Mouse (Mus musculus) heart, embryonic 10.5 days (tissue): Measurements from ENCODE around the gene Csrnp3. TPM values are rescaled to one million over a fixed set of nuclear protein-coding genes. Genes with fewer than 3 reads are reported as not detected.

Experiments used
- DNase-seq: peaks from one replicate; pipeline ENCODE4 v3.0.0-alpha.2; 2017; ENCODE audit warnings: low spot score
- H3K27ac ChIP-seq: fragments of 300-500 bp; sonication (generic); 2 replicates; pipeline ENCODE4 v1.5.1; 2016; ENCODE audit warnings: mild to moderate bottlenecking
- H3K27me3 ChIP-seq: fragments of 300-500 bp; sonication (generic); 2 replicates; pipeline ENCODE4 v1.6.1; 2016; ENCODE audit warnings: mild to moderate bottlenecking; ENCODE audit not compliant: poor library complexity, insufficient read depth, severe bottlenecking
- H3K36me3 ChIP-seq: fragments of 300-500 bp; sonication (generic); 2 replicates; pipeline ENCODE4 v1.6.1; 2016; ENCODE audit warnings: mild to moderate bottlenecking, moderate library complexity
- H3K4me1 ChIP-seq: fragments of 300-500 bp; sonication (generic); 2 replicates; pipeline ENCODE4 v1.6.1; 2016; ENCODE audit warnings: mild to moderate bottlenecking
- H3K4me3 ChIP-seq: fragments of 300-500 bp; sonication (generic); 2 replicates; pipeline ENCODE4 v1.5.1; 2016; ENCODE audit warnings: mild to moderate bottlenecking, moderate library complexity
- H3K9me3 ChIP-seq: fragments of 300-500 bp; sonication (generic); 2 replicates; pipeline ENCODE4 v1.6.1; 2016; ENCODE audit warnings: mild to moderate bottlenecking, moderate library complexity
- WGBS: fragments of 180-500 bp; shearing (Covaris S2); methylation state at CpG from one replicate; pipeline ENCODE4 v1.1.7; 2016; 5-methylcytosine and 5-hydroxymethylcytosine counted together
- polyA plus RNA-seq: library from polyadenylated mRNA; unstranded; fragments of >200 nt; fragmentation: Nextera tagmentation; extraction: Ambion mirVana; gene quantifications from 2 replicates; pipeline ENCODE4 v1.2.1, GENCODE M21; 2016

The Csrnp3 gene
- polyA plus RNA-seq, 1 experiment from 2014 or later, result 2.2 TPM

DNA sequence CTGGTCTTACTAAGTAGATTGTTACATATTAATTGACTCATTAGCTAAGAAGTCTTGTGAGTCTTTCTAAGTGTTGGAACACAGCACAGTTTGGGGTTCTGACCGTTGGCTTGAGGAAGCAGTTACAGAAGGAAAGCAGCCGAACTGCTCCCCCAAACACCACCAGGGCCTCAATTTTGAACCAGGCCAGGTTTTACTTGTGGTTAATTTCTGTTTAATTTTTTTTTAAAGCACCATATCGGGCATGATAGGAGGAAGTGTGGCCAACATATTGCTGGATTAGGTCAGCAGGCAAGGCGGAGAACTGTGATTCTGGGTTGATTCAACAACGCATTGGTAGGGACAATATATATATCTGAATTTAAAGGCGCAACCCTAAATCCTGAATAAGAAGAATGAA, 135.9 kb downstream of the Csrnp3 start:
- Histone ChIP-seq H3K4me3 (no peak overlapping the region), H3K9me3 (no peaks in the 10 kb centered on the region), H3K27me3 (peaks cover 71% of the 10 kb centered on the region), H3K27ac (no peak overlapping the region), H3K36me3 (no peaks in the 10 kb centered on the region), H3K4me1 (peaks cover 6% of the 10 kb centered on the region)
- WGBS, result 89% methylated on average over 6 of the region's 6 CpGs
- no peak for DNase-seq

GRCm38 (mm10) chr2:65981965-65982364, 136.4 kb downstream of the Csrnp3 start:
- Histone ChIP-seq H3K4me1 (peaks cover 6% of the 10 kb centered on the region), H3K27me3 (peaks cover 75% of the 10 kb centered on the region), H3K27ac (no peak overlapping the region), H3K4me3 (no peak overlapping the region), H3K9me3 (no peaks in the 10 kb centered on the region), H3K36me3 (no peaks in the 10 kb centered on the region)
- peak; percentile 76 for DNase-seq
- WGBS, result 48% methylated on average over 4 of the region's 4 CpGs

- Histone ChIP-seq H3K9me3 (no peaks in the 10 kb centered on the region), H3K4me1 (no peaks in the 10 kb centered on the region), H3K4me3 (no peak overlapping the region), H3K36me3 (no peaks in the 10 kb centered on the region), H3K27ac (no peak overlapping the region), H3K27me3 (peaks cover 77% of the 10 kb centered on the region)
- no peak for DNase-seq
- 67% methylated on average over 4 of the region's 4 CpGs for WGBS
Observed at GRCm38 (mm10) chr2:65985706-65986105, 140.1 kb downstream of the Csrnp3 start.

- Histone ChIP-seq H3K27ac (no peak overlapping the region), H3K4me3 (no peak overlapping the region), H3K9me3 (no peaks in the 10 kb centered on the region), H3K36me3 (no peaks in the 10 kb centered on the region), H3K27me3 (peaks cover 82% of the 10 kb centered on the region), H3K4me1 (no peaks in the 10 kb centered on the region)
- WGBS, result 72% methylated on average over 6 of the region's 6 CpGs
- DNase-seq, result no peak
Observed at GRCm38 (mm10) chr2:65987069-65987468, 141.5 kb downstream of the Csrnp3 start.

DNA sequence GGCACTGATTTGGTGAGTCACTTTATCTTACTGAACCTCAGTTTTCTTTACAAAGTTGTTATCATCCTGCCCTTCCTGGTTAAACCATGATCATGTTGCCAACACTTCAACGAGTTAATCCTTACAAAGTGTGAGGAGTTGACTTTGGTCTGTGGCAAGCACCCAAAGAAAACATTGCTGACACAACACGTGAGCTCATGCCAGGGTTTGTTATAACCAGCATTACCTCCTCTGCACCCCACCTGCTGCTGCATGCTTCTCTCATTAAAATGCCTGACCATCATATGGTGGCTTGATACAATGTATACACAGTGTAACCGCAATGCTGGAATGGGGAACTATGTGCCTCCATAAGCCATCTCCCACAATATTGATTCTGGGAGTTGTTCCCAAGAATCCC, 142.0 kb downstream of the Csrnp3 start:
- no peak overlapping the region for H3K27ac ChIP-seq
- H3K4me3 ChIP-seq, result no peak overlapping the region
- H3K4me1 ChIP-seq, result no peaks in the 10 kb centered on the region
- peaks cover 88% of the 10 kb centered on the region for H3K27me3 ChIP-seq
- no peaks in the 10 kb centered on the region for H3K36me3 ChIP-seq
- DNase-seq, result no peak
- WGBS, result 51% methylated on average over 3 of the region's 3 CpGs
- H3K9me3 ChIP-seq, result no peaks in the 10 kb centered on the region

GRCm38 (mm10) chr2:65988788-65989187, 143.2 kb downstream of the Csrnp3 start:
- H3K27ac ChIP-seq, result no peak overlapping the region
- no peak overlapping the region for H3K4me3 ChIP-seq
- H3K36me3 ChIP-seq, result no peaks in the 10 kb centered on the region
- H3K27me3 ChIP-seq, result peaks cover 85% of the 10 kb centered on the region
- no peaks in the 10 kb centered on the region for H3K9me3 ChIP-seq
- H3K4me1 ChIP-seq, result no peaks in the 10 kb centered on the region
- DNase-seq, result no peak
- 83% methylated on average over 3 of the region's 3 CpGs for WGBS

DNA sequence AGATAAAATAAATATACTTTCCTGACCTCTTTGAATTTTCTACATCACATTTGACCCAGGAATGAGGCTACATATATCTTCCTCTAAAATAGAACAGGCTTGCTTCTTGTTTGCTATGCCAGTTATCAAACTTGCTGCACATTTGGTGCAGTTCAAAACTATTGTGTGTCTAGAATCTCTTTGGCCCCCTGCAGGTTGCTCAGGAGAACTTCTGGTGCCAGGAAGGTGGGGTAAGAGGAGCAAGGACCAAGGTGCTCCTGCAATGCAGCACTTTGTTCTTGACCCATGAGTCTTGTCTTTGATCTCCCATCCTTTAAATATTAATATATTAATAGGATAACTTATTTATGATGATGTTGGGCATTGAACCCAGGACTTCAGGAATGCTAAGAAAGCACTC, 144.5 kb downstream of the Csrnp3 start:
- H3K4me3 ChIP-seq, result no peak overlapping the region
- H3K4me1 ChIP-seq, result no peaks in the 10 kb centered on the region
- no peak for DNase-seq
- H3K27me3 ChIP-seq, result peaks cover 72% of the 10 kb centered on the region
- no peaks in the 10 kb centered on the region for H3K9me3 ChIP-seq
- no peaks in the 10 kb centered on the region for H3K36me3 ChIP-seq
- H3K27ac ChIP-seq, result no peak overlapping the region

GRCm38 (mm10) chr2:65990754-65991153, 145.2 kb downstream of the Csrnp3 start:
- Histone ChIP-seq H3K27me3 (peaks cover 65% of the 10 kb centered on the region), H3K4me1 (no peaks in the 10 kb centered on the region), H3K36me3 (no peaks in the 10 kb centered on the region), H3K27ac (no peak overlapping the region), H3K4me3 (no peak overlapping the region), H3K9me3 (no peaks in the 10 kb centered on the region)
- no peak for DNase-seq
- 82% methylated on average over 4 of the region's 4 CpGs for whole genome bisulfite sequencing

GRCm38 (mm10) chr2:65993371-65993770, 147.8 kb downstream of the Csrnp3 start:
- Histone ChIP-seq H3K36me3 (no peaks in the 10 kb centered on the region), H3K4me3 (no peak overlapping the region), H3K27me3 (peaks cover 42% of the 10 kb centered on the region), H3K9me3 (no peaks in the 10 kb centered on the region), H3K27ac (no peak overlapping the region), H3K4me1 (no peaks in the 10 kb centered on the region)
- DNase-seq, result no peak
- WGBS, result 73% methylated on average over 14 of the region's 14 CpGs

DNA sequence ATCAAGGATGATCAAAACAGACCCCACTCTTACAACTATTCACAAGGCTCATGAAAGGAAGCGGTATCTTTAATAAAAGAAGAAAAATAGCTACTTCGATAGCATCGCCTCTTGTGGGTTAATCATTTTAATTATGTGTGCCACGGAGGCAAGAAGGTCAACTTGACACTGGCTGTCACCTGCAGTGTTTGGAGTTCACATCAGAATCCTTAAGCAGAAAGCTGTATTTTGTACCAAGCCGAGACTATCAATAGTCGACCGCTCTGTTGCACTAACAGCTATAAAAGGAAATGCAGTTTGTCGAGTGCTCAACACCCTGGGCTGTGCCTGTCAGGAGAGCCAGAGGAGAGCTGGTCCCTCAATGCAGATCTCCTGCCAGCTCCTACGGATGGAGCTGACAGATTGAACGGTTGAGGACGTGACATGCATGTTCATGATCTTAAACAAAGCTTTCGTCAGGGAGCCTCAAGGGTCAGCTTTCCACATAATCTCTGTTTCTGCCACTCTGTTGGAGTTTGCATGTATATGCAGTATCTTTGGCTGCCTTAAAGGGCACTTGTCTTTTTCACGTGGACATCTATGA, 149.4 kb downstream of the Csrnp3 start:
- no peak overlapping the region for H3K4me3 ChIP-seq
- DNase-seq, result peak; percentile 78
- no peak overlapping the region for H3K27ac ChIP-seq
- H3K9me3 ChIP-seq, result no peaks in the 10 kb centered on the region
- no peaks in the 10 kb centered on the region for H3K4me1 ChIP-seq
- peaks cover 34% of the 10 kb centered on the region for H3K27me3 ChIP-seq
- no peaks in the 10 kb centered on the region for H3K36me3 ChIP-seq
- 39% methylated on average over 13 of the region's 13 CpGs for WGBS

- no peaks in the 10 kb centered on the region for H3K36me3 ChIP-seq
- WGBS, result 89% methylated on average over 2 of the region's 2 CpGs
Observed at GRCm38 (mm10) chr2:65998747-65999146, 153.2 kb downstream of the Csrnp3 start.

GRCm38 (mm10) chr2:66008995-66009654, 163.6 kb downstream of the Csrnp3 start:
- Histone ChIP-seq H3K36me3 (no peaks in the 10 kb centered on the region), H3K4me3 (no peak overlapping the region), H3K27me3 (no peaks in the 10 kb centered on the region), H3K9me3 (no peaks in the 10 kb centered on the region), H3K4me1 (no peaks in the 10 kb centered on the region), H3K27ac (no peak overlapping the region)
- no peak for DNase-seq
- 87% methylated on average over 19 of the region's 19 CpGs for WGBS

More at GRCm38 (mm10) chr2:65998747-65999146, 153.2 kb downstream of the Csrnp3 start:
- no peaks in the 10 kb centered on the region for H3K9me3 ChIP-seq
- no peak overlapping the region for H3K4me3 ChIP-seq
- H3K27ac ChIP-seq, result no peak overlapping the region
- DNase-seq, result no peak
- H3K27me3 ChIP-seq, result peaks cover 16% of the 10 kb centered on the region; the same call in 1 of the 2 replicates
- H3K4me1 ChIP-seq, result no peaks in the 10 kb centered on the region

DNA sequence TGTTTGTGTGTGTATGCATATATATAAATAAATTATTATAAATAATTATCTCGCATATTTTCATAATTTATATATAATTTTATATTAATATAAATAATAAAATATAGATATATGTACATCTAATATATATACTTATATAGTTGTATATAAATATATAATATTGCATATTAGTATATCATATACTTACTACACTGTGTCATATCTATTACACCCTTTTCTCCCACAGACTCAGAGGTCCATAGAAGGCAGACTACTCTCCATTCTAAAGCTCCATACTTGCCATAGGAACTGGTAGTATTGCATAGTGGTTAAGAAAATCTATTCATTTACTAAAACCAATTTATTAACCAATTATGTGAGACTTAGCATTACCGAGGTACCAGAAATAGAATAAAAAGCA, 164.1 kb downstream of the Csrnp3 start:
- no peaks in the 10 kb centered on the region for H3K9me3 ChIP-seq
- no peak for DNase-seq

DNA sequence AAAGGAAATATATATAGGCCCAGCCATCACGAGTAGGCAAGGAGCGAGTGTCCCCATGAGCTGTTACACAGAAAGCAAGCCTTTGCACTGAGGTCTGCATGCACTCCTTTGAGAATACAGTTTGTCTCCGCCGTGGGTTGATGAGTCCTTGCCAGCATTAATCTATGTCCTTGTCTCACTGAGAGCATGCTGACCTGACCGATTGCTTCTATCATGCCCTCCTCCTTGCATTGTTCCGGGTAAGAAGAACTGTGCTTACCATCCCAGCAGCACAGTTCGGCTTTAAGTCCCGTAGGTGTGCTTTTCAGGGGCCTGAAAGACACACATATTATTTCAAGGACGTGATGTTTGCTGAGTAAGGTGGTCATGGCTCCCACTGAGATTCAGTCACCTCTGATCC, 173.1 kb downstream of the Csrnp3 start:
- 87% methylated on average over 9 of the region's 9 CpGs for WGBS
- DNase-seq, result no peak

More for the DNA sequence above, 164.1 kb downstream of the Csrnp3 start:
- 74% methylated on average over 2 of the region's 2 CpGs for WGBS
- Histone ChIP-seq H3K27ac (no peak overlapping the region), H3K36me3 (no peaks in the 10 kb centered on the region), H3K4me3 (no peak overlapping the region), H3K27me3 (no peaks in the 10 kb centered on the region), H3K4me1 (no peaks in the 10 kb centered on the region)

More for the DNA sequence above, 173.1 kb downstream of the Csrnp3 start:
- Histone ChIP-seq H3K9me3 (no peaks in the 10 kb centered on the region), H3K27me3 (no peaks in the 10 kb centered on the region), H3K27ac (no peak overlapping the region), H3K4me1 (no peaks in the 10 kb centered on the region), H3K36me3 (no peaks in the 10 kb centered on the region), H3K4me3 (no peak overlapping the region)
